Mouse (Mus musculus) heart, postnatal 0 days (tissue): ENCODE measurements around the gene Mrpl24.

Experiments used
- CTCF ChIP-seq: IDR thresholded peaks from 2 replicates; pipeline ENCODE4 v1.5.1; 2016; ENCODE audit warnings: antibody characterized with exemption, control low read depth, low read depth
- EP300 ChIP-seq: IDR thresholded peaks from 2 replicates; pipeline ENCODE4 v1.6.1; 2016; ENCODE audit warnings: antibody characterized with exemption, low read depth

DNA sequence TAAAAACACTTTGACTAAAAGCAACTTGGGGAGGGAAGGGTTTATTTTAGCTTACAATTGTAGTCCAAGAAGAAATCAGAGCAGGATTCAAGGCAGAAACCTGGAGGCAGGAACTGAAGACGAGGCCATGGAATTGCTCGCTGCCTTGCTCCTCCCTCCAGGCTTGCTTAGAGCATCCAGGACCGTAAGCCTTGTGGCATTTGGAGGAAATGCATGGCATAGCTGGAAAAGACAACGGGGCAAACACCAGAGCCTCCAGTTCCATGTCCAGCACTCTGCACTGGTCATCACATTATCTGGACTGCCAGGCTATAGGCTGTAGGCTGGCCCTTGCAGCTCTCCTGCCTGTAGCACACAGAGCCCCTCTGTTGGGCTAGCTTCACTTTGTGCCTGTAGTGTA, 15.2 kb downstream of the Mrpl24 start:
- no peak for TF ChIP-seq CTCF
- no peak for TF ChIP-seq EP300
